Mouse (Mus musculus) activated CD4-positive, CD25-positive, alpha-beta regulatory T cell, adult 9 weeks (primary cell): Measurements from ENCODE around the gene Ndufc1. TPM values are rescaled to one million over a fixed set of nuclear protein-coding genes. Genes with fewer than 3 reads are reported as not detected.

Experiments
- polyA plus RNA-seq: library from polyadenylated mRNA; unstranded; fragments of 100-300 nt; shearing (Covaris generic); gene quantifications from one replicate; pipeline ENCODE4 v1.2.1, GENCODE M21; 2017

The Ndufc1 gene
- polyA plus RNA-seq: 218 TPM

DNA sequence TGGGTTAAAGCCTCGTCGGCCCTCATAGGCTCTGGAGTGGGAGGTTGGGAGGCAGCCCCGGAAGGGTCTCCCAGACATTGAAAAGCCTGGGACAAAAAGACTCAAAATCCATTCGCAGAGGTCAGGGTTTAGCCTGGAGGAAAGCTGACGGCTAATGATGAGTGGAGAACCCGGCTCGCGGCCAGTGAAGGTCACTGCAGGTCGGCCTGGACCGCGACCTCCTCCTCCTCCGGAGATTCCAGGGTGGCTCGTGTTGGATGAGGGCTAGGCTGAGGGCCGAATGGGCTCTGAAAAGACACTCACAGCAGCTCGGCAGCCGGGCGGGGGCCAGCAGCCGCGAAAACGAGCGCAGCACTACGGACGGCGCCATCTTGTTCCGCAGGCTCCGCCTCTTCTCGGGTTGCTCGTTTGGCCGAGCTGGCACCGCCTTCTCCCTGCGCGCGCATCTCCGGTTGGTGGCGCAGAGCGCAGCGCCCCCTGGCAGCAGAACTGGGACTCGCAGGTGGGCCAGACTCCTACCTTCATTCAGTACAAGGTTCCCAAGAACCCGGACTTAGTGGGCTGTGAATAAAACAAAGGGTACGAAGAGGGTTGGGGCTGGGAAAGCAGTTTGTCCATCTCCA, at the start of gene Ndufc1:
TSS of gene Ndufc1 (minus strand) at position 428 of the 623 bp plus-strand sequence.

DNA sequence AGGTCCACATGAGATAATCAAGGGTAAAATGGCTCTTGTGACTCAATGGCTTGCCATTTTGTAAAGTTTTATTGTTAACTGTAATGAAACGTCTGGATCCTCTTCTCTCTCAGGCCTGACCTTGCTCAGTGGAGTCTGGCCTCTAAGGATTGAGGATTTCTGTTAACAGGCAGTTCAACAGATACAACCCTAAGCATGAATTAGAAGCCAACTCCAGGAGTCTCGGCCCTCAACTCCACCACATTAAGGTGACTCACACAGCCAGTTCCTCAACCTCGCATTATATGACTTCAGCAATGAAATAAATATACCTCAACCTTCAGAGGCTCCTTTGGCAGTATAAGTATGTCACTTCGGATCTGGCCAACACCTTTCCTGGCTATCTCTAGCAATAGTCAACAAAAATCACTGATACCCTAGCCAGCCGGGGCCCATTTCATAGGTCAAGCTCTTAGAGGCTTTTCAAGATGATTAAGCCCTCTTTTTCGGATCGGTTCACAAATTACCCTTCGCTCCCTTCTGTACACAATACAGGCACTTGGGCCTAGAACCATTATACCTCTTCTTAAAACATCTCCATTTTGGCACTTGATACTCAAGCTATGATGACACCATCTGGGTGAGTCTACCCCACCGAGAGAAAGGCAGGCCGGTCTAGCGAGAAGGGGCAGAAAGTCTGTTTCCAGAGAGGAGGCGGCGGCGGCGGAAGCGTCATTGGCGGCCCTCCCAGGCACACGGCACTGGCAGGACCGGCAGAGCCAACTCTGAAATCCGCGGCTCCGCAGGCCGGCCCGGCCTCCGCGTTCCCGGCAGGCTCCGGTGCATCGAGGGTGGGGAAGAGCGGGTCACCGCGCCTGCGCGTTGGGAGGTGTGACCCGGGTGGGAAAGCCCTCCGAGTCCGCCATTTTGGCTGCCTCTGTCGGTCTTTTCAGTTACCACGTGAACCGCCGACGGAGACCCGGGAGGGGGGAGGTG, 6.6 kb upstream of the Ndufc1 start, which contains the start of gene Naa15:
TSS of gene Naa15 (plus strand) at position 51 of the 975 bp plus-strand sequence.

DNA sequence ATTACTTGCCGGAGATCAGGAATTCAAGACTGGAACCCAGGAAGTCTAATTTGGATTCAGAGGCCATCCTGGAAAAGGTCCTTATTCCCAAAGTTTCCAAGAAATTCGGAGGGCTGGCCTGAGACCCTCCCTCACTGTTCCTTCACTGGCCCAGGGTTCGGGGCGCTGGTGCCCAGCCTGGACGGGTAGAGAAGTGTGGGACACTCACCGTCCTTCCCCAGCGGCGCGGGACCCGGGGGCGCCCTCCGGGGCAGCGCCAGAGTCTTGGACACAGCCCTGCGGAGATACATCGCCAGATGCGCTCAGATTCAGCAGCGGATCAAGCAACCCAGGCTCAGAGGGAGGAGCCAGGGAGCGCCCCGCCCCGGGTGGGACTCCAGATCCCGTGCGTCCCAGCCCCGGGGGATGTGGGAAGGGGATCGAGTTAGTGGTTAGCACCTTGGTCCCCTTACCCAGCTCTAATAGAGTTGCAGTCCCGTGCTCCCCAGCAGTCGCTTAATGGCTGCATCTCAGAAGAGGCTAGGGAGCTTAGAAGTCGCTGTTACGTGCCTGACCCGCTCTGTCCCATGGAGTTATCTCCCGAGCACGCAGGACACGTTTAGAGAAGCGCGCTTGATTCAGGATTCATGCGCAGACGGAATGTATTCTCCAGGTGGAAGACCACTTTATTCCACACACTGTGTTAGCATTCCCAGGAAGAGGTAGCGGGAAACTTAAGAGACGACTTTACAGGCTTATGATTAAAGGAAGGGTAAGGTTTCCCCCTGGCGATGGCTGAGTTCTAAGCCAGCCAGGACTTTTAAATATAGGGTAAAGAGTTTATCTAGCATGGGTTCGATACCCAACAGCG, 12.3 kb downstream of the Ndufc1 start, which contains the start of gene Mgarp:
TSS of gene Mgarp (minus strand) at position 520 of the 850 bp plus-strand sequence.

Other genes starting within 250 kb of the Ndufc1 start
- 2.6 TPM for gene Noct, start 184.5 kb downstream of the Ndufc1 start, polyA plus RNA-seq
- gene Elf2, start 68.3 kb downstream of the Ndufc1 start, polyA plus RNA-seq: 84.5 TPM
- 4.1 TPM for gene Mgarp, start 12.2 kb downstream of the Ndufc1 start, polyA plus RNA-seq
- gene Naa15, start 6.2 kb upstream of the Ndufc1 start, polyA plus RNA-seq: 65.2 TPM
- gene Rab33b, start 74.9 kb upstream of the Ndufc1 start, polyA plus RNA-seq: 22.1 TPM
- 10.5 TPM for gene Setd7, start 151.9 kb upstream of the Ndufc1 start, polyA plus RNA-seq